Mouse (Mus musculus): ENCODE measurements around the gene Gm21560. TPM values are rescaled to one million over a fixed set of nuclear protein-coding genes. Genes with fewer than 3 reads are reported as not detected.
"Not testable (repeated sequence)": the region's sequence is repeated elsewhere in the genome, so short reads cannot be mapped to it uniquely, and the experiment has no call there.

Gene Gm21560
- polyA plus RNA-seq (2015; fragmentation: Nextera tagmentation; extraction: Ambion mirVana): not detected in 2 replicates

DNA sequence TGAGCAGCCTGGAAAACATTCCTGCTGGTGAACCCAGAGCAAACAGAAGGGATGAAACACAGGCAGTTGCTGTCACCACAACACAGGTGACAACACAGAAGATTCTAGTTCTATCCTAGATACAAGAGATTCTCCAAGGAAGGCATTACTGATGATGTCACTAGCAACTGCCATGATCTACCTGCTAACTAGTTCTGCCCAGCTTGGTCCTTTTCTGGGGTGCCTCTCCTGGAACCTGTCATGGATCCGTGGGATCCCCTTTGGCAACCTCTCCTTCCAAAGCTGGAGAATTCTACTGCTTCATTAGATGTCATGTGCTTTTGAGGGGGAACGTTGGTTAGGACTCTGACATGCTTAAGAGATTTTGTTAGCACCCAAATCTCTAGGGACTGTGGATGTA lies at the start of gene Gm21560:
Gene Gm21560 (minus strand): TSS at position 101 of the 400 bp plus-strand sequence.
- not testable (repeated sequence) for H3K27me3 ChIP-seq; H3K9me3 ChIP-seq; H3K9ac ChIP-seq; H3K4me2 ChIP-seq; H3K4me1 ChIP-seq; H3K4me3 ChIP-seq; H3K27ac ChIP-seq; H3K36me3 ChIP-seq; ATAC-seq (ENCODE audit: borderline replicate concordance, extremely low read depth, low FRiP score, low TSS enrichment)
- 52% methylated on average over 2 of the region's 2 CpGs for WGBS

DNA sequence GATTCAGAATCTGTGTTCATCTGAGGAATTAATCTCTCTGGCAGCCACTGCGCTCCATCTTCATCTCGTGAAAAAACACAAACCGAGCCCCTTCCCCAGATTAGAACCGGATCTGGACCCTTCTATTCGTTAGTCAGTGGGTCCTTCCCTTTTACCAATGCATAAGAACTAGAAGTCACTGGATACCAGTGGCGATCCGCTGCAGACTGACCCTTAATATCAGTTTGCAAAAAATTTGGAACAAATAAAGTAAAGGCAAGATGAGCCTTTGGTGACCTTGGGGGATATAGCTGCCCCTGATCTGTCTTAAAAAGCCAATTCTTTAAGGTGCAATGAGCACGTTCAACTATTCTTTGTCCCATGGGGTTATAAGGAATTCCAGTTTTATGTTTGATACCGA lies 55.6 kb downstream of the Gm21560 start:
- H3K27ac ChIP-seq; H3K27me3 ChIP-seq; H3K4me2 ChIP-seq; ATAC-seq (ENCODE audit: borderline replicate concordance, extremely low read depth, low FRiP score, low TSS enrichment); H3K9ac ChIP-seq; H3K4me1 ChIP-seq; H3K36me3 ChIP-seq; H3K4me3 ChIP-seq; H3K9me3 ChIP-seq: not testable (repeated sequence)
- 87% methylated on average over 6 of the region's 9 CpGs for WGBS

DNA sequence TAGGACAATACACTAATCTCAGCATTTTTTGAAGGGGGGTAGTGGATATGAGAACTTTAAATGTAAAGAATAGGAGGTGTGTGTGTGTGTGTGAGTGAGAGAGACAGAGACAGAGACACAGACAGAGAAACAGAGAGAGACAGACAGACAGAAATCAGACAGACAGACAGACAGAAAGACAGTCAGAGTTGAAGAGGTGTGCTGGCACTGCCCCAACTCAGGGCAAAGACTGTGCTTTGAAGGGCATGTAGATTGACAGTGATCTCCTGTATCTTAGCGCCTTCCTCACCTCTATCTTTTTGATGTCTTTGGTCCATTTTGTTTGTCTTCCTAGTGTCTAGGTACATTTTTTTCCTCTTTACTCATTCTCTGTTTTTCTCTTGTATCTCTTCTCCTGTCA lies 58.0 kb downstream of the Gm21560 start:
- not testable (repeated sequence) for H3K4me1 ChIP-seq; H3K27me3 ChIP-seq; ATAC-seq (ENCODE audit: borderline replicate concordance, extremely low read depth, low FRiP score, low TSS enrichment); H3K36me3 ChIP-seq; H3K9ac ChIP-seq; H3K4me3 ChIP-seq; H3K27ac ChIP-seq; H3K4me2 ChIP-seq; H3K9me3 ChIP-seq
- 86% methylated on average over 1 of the region's 1 CpGs for WGBS

Other genes with a start within 250 kb of the Gm21560 start
- gene Gm3453, start 240.2 kb downstream of the Gm21560 start, polyA plus RNA-seq (2015; fragmentation: Nextera tagmentation; extraction: Ambion mirVana): not detected in 2 replicates
- gene Gm6337, start 161.0 kb downstream of the Gm21560 start, polyA plus RNA-seq (2015; fragmentation: Nextera tagmentation; extraction: Ambion mirVana): not detected in 2 replicates
- 0.35 and 0.52 TPM in 2 replicates for gene Gm8206, start 125.3 kb downstream of the Gm21560 start, polyA plus RNA-seq (2015; fragmentation: Nextera tagmentation; extraction: Ambion mirVana)
- 1.2 TPM in 2 replicates for gene Gm3468, start 110.6 kb downstream of the Gm21560 start, polyA plus RNA-seq (2015; fragmentation: Nextera tagmentation; extraction: Ambion mirVana)
- gene Gm3476, start 93.5 kb downstream of the Gm21560 start, polyA plus RNA-seq (2015; fragmentation: Nextera tagmentation; extraction: Ambion mirVana): not detected in 2 replicates
- gene Gm3411, start 68.0 kb upstream of the Gm21560 start, polyA plus RNA-seq (2015; fragmentation: Nextera tagmentation; extraction: Ambion mirVana): 0.67 and 1.1 TPM in 2 replicates
- gene Gm21103, start 85.6 kb upstream of the Gm21560 start, polyA plus RNA-seq (2015; fragmentation: Nextera tagmentation; extraction: Ambion mirVana): not detected in 2 replicates
- gene Gm3618, start 124.4 kb upstream of the Gm21560 start, polyA plus RNA-seq (2015; fragmentation: Nextera tagmentation; extraction: Ambion mirVana): not detected in 2 replicates
- not detected in 2 replicates for gene Gm16440, start 171.0 kb upstream of the Gm21560 start, polyA plus RNA-seq (2015; fragmentation: Nextera tagmentation; extraction: Ambion mirVana)
- gene Gm3591, start 193.2 kb upstream of the Gm21560 start, polyA plus RNA-seq (2015; fragmentation: Nextera tagmentation; extraction: Ambion mirVana): 0.27 and 0.74 TPM in 2 replicates
- gene Gm3594, start 225.3 kb upstream of the Gm21560 start, polyA plus RNA-seq (2015; fragmentation: Nextera tagmentation; extraction: Ambion mirVana): not detected in 2 replicates

Measured in lung, embryonic 15.5 days (tissue).